Mouse (Mus musculus) ZHBTc4 (cell line): ENCODE results near the gene Ube2n.
A peak's percentile ranks its signal among the peaks of the same experiment; 100 is the strongest.

ENCODE experiments used
- DNase-seq: peaks from one replicate; pipeline ENCODE4 v3.0.0-alpha.2; 2011; ENCODE audit warnings: low read depth, low spot score

Gene Ube2n

DNA sequence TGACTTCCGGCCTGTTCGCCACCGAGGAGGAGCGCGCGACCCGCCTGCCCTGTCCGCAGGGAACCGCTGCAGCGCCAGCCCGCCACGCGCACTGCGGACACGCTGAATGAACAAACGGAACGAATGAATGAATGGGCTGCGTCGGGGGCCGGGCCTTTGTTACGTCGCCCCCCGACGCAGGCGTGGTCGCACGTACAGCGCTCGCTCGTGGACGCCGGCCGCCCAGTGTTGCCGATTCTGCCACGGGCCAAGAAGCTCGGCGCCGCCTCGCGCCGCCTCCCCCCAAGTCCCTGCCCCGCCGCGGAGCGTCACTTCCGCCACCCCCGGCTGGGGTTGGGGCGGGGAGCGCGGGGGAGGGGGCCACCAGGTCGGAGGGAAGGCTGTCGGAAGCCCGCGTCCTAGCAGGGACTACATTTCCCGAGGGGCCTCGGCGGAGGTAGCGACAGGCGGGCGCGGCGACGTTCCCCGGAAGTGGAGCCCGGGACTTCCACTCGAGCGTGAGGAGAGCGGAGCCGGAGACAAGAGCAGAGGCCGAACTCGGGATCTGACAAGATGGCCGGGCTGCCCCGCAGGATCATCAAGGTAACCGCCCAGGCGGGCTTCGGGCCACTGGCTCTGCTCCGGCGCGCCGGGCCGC is at the start of gene Ube2n:
Gene Ube2n (plus strand): TSS at position 490 of the 637 bp plus-strand sequence.
- DNase-seq: peak; percentile 100

DNA sequence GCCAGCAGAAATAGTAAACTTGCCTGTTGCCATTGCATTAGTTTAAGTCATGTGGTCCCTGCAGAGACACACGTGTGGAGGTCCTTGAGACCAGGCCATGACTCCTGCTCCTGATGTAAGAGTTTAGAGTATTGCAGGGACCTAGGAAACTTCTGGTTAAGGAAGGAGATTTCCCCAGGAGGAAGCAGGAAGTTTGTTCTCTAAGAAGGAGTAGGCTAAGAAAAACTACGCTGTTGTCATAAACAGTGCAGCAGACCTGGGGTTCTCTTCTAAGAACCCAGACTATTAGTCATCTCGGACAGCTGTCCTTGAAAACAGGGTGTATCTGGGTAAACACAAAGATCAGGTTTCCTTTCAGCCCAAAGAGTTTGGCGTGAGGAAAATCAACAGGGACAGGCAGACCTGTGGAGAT is 49.5 kb upstream of the Ube2n start:
- DNase-seq: no peak

DNA sequence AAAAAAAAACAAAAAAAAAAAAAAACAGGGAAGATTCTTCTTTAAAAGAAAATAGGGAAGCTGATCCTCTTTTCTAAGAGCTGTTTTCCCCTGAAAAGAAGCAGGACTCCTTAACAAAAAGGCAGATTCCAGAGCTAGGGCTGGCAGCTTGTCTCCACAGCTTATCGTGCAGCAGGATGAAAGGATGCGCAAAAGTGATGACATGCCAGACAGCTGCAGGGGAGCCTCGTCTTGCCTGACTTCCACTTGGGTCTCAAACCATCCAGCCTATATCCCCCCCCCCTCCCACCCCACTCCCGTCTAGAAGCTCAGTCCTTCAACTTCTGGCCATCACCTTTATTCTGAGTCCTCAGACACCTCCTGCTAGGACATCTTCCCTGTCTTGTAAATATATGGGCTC is 46.1 kb upstream of the Ube2n start:
- DNase-seq: no peak

DNA sequence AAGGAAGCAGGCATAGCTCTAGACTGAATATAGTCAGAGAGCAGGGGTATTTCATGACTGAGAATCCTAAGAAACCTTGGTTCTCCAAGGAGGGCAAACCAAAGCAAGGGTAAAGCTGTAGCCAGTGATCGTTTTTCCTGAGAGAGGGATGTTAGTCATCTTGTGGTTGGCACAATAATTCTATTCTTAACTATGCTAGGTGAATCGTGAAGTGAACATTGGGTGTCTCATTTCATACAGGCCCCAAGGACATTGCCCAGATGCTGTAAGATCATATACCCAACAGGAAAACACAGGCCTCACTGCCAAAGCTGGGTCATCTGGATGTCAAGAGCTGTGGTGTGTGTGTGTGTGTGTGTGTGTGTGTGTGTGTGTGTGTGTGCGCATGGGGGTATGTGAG is 43.8 kb upstream of the Ube2n start:
- DNase-seq: no peak

DNA sequence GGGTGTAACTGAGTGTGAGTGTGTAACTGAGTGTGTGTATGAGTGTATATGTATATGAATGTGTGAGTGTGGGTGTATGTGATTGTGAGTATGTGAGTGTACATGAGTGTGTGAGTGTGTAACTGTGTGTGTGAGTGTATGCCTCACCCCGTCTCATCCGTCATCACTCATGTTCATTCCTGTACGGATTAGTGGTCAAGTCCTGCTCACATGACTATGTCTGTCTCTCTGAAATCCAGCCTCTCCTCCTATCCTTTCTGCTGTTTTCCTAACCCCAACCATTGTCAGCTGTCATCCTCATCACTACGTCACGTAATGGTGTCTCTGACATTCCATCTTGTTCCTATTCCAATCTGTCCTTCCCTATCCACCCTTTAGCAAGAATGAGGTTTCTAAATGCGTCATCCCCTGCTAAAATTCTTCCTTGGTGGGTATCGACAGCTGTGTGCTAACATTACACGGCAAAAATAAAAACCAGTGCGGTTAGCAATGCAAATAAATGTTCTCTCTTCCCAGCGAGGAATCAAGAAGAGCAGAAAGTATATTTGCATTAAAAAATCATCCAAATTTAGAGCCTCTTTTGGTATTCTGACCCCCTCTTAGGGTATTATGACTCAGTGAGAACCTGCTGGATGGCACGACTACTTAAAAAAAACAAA is 42.9 kb upstream of the Ube2n start:
- no peak for DNase-seq

DNA sequence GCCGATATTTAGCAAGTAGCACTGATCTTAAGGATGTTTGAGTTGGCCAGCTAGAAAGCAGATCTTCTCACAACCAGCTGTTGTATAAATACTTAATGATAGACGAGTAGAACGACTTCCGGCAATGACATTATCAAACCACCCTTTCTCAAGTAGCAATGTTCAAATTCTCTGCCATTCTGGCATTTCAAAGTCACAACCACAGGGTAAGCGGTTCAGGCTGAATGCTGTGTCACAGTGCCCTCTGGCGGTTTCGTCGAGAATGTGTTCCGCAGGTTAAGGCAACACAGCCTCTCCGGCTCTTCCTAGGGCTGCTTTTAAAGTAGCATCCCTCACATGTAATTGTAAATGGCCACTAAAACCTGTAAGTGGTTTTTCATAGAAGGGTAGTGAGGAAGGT is 39.0 kb upstream of the Ube2n start:
- peak; percentile 88 for DNase-seq

DNA sequence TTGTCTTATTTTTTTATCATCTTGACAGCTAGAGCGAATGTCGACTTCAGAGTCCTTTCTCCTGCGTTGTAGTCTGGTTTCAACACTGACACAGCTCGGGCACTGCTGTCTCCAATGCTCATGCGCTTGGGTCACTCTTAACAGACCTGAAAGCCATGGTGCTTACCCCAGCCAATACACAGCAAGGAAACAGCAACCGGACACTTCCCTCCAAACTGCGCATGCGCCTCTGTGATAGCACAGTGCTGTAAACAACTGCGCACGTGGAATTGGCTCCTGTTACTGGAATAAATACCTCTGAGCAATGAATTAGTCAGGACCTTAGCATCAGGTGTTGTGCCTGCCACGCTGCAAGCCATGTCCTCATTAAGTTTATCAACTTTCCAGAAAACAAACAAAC is 37.4 kb upstream of the Ube2n start:
- DNase-seq: no peak

DNA sequence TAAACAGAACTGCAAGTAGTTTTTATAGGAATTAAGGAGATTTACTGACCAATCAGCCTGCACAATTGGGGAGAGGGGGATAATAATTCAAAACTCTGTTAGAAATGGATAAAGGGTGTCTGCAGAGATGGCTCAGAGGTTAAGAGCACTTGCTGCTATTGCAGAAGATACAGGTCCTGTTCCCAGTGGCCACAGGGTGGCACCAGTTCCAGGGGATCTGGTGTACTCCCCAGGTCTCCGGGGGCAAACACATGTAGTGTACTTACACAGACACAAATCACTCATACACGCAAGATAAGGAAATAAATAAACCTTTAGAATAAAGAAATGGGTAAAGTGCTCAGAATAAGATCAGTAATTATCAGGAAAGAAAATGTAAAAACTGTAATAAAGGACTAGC is 25.3 kb upstream of the Ube2n start:
- peak; percentile 29 for DNase-seq

DNA sequence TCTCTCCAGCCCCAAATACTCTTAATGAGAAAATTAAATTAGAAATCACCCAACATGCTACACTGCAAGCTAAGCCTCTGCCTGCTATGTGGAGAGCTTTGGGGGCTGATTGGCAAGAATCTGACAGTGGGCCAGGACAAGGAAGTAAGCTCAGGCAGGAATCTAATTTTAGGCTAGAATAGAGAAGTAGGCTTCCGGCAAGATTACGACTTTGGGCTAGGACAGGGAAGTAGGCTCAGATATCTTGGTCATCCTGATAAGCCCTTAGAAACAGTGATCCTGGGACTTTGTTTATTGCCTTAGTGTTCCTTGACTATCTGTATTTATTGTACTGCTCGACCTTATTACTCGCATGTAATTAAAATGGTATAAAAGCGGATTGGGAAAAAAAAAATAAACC is 20.7 kb upstream of the Ube2n start:
- DNase-seq: no peak

DNA sequence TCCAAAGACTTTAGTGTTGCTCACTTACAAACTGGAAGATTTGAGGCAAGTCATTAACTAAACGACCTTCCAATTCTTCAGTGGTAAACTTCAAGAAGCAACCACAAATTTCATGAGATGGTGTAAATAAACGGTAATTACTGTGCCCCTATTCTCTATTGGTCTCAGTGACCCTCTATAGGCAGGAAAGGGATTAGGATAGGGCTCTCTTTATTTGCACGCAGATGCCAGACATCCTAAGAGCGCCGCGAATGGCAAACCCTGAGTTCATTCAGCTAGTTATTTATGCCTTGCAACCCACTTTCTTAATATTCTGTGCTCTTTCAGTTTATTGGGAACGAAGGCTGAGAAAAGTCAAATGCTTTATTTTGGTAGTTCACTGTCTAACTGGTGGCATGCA is 13.9 kb upstream of the Ube2n start:
- no peak for DNase-seq

DNA sequence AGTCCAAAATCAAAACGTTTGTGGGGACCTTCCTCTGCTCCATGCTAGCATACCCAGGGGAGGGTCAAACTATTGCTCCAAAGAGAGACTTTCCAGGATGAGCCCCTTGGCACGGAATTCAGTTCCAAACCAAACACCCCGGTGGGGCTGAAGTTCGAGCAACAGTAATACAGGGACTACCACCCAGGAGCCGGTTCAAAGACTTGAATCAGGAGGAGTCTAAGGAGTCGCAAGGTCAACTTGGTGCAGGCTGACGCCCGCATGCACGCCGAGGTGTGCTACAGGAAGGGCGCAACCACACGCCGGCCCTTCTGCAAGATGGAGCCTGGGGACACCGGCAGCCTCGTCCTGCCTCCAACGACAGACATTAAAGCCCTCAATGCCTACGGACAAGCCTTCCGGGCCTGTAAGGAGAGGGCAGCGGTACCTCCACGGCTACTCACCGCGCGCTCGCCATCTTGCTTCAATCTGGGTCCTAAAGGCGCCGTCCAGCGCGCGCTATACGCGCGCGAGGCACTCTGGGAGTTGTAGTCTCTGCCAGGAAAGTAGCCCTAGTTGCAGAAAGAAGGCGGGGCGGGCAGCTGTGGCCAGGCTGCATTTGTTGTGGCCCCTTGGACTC is 13.4 kb upstream of the Ube2n start, which contains the start of gene Mrpl42:
Gene Mrpl42 (minus strand): TSS at position 478 of the 619 bp plus-strand sequence.
- peak; percentile 90 for DNase-seq

DNA sequence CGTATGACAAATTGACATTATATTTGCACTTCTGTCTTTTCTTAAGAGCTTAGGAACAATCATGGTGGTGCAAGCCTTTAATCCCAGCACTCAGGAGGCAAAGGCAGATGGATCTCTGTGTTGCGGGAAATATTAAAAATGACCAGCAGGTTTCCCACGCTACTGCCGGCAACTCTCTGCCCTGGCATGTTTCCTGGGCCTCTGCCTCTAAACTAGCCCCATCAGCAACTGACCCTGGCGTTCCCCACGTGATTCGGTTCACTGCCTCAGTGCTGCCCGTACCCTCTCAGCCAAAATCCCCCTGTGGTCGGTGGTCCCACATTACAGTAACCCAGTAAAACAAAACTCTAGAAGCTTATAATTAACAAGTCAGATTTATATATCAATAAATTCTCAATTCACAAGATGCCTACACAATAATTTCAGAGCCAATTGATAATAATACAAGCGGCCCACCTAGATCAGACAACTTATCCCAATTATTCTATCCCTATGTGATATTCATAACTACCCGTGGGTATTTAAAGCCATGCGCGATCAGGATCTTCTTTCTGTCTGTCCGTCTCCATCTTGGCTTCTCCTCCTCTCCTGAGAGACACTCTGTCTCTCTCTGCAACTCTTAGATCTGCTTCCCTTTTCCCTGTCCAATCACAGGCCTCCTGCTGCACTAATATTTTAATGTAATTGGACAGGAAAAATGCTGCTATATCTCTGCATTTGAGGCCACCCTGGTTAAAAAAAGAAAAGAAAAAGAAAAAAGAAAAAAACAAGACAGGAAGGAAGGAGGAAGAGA is 11.3 kb upstream of the Ube2n start:
- no peak for DNase-seq

DNA sequence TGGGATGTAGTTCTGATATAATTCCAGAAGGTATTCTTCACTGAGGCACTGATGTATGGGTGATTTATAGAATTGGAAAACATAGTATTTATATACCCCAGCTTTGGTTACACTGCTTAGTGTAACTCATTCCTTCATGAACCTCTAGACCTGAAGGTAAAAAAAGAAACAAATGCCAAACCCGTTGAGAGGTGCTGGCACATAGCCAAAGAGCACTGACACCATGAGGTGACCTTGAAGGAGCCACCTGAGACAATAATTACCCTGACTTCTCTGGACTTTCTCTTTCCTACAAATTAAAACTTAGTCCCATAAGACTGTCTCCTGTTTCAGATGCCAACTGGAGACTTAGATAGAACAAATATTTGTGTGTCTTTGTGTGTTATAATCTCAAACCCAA is 10.6 kb upstream of the Ube2n start:
- DNase-seq: no peak

DNA sequence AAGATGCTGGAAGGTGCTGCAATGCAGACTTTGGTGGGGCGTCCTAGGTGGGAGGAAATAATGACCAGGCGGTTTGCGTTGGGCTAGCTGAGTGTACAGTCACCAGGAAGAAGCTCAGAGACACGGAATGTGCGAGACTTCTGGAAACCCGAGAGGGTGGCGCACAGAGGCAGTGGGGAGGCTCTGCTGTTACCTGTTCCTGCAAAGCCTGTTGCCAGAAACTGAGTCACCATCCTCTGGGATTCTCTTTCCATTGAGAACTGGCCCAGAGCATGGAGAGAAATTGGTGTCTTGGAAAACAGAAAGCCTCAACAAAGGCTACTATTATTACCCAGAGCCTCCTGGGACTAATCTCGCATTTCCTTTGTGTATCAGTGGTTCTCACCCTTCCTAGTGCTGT is 6.8 kb upstream of the Ube2n start:
- DNase-seq: no peak

DNA sequence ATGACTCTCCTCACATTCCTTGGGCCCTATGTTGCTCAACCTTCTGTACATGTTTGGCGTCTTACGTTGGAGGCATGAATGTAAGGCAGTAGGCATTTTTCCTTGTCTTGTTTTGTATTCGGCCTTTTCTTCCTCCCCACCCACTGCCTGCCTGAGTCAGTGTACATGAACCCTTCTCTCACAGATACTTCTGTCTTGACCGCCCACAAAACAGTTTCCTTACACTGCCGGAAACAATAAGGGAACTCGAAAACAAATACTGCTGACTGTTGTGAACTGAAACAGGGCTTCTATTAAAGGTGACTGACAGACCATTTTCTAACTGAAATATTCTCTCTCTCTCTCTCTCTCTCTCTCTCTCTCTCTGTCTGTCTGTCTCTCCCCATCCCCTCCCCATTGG is 6.2 kb upstream of the Ube2n start:
- no peak for DNase-seq

DNA sequence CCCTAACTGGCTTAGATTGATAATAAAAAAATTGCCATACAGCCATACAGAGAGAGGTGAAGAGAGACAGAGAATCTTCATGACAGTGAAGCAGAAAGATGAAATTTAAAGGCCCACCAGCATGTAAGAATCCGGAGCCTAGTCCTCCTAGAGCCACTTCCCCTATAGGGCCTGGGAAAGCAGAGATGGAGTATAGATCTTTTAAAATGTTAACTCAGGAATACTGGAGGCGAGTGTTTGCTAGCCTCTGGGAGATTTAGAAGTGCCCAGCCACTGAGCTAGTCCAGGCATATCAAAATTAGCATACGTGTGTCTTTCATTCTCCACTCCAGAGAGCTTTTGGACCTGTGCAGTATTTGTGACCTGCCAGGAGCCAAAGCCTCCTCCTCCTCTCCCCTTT is 5.7 kb upstream of the Ube2n start:
- DNase-seq: no peak

DNA sequence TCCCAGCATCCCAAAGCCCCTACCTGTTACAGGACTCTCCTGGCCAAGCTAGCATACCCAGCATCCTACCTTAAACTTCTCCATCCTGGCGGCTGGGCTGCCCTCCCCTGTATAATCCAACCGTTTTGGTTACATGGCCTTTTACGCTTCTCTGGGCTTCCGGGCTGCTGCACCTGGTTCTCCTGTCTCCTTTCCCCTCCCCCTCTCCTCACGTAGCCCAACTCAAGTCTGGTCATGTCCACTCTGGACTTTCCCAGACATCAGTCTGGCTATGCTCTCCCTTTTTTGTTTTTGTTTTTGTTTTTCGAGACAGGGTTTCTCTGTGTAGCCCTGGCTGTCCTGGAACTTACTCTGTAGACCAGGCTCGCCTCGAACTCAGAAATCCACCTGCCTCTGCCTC is 2.3 kb upstream of the Ube2n start:
- DNase-seq: peak; percentile 39

DNA sequence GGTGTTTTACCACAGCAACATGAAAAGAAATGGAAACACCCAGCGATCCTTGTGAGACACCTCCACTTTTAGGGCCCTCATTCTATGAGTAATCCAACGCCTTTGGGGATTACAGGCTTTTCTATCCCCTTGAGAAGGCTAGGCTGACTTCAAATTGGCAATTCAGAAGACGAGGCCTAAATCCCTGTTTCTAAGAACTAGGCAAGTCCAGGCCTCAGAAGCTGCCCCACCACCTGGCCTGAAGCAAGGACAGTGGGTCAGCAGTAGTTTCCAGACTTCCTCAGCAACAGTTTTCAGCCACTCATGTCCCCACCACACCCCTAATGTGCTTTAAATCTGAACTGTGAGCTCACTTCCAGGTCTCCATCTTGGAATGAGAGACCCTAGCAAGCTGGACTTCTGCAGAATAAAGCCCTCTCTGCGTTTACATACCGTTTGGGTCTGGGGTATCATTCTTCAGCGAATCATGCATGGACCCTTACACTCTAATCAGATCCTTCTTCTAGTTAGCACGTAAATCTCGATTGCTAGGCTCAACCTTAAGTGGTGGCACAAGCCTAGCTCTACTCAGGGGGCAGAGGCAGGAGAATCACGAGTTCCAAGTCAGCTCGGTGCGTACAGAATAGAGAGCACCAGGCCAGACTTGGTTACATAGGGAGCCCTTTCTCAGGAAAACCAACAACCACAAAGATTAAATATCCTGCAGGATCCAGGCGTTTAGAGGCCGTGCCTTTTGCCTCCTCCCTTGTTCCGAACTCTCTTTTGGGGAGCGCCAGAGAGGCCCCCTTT is 983 bp upstream of the Ube2n start:
- DNase-seq: peak; percentile 42

DNA sequence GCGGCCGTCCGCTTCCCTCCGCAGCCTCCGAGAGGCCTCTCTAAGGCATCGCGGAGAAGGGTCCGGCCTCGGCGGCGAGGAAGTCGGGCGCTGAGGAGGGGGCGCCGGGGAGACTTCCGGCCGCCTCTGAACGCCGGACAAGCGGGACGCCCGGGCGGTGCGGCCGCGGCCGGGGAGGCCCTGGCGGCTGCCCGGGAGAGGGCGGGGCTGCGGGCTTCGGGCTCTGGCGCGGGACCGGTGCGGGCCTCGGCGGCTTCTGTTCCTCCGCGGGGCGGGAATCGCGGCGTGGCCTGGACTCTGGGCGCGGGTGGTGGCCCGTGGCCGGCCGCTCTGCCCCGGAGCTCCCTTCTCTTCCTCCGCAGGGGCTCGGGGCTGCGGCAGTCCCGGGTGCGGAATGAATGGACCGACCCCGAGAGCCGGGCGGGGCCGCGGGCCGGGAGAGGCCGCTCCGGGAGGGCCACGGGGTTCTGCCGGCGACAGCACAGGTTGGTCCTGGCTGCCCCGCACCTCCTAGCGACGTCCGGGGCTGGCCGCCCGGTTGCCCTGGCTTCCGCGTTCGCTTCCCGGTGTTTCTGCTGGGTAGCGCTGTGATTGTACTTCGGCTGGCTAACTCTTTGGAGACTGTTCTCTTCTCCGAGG is 467 bp downstream of the Ube2n start:
- DNase-seq: peak; percentile 44

DNA sequence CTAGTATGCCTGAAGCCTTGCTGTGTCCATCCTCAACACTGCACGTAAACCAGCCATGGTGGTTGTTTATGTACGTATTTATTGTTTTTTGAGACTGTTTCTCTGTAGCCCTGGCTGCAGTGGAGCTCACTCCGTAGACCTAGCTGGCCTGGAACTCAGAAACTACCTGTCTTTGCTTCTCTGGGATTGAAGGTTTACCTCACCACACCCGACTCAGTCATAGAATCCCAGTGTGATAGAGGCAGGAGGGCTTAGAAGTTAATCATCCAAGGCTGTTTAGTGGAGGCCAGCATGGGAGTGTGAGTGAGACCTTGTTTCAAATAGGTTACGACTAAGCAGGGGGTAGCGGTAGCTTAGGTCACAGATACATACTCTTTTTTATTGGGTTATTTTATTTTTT is 2.7 kb downstream of the Ube2n start:
- no peak for DNase-seq

DNA sequence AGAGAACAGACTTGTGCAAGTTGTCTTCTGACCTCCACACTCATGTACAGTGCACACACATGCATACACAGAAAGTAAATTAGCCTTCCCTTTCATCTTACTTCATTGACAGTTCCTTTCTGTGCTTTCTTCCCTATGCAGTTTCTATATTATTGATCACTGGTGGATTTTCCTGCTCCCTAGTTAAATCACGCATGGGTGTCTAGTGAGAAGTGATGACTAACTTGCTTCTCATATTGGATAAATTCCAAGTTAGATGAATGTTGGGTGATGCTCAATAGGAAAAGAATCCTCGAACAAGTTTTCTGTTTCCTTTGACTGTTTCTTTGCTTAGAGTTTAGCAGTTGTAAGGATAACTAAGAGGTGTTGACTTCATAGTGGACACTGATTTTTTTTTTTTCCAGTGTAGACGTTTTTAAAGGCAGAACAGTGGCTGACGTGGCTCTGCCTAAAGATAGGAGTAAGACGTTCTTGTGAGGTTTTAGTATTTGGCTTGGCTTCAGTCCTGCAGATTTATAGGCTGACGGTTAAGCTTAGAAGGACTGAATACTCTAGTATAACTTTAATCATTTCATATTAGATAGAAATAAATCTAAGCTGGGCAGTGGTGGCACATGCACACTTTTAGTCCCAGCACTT is 10.2 kb downstream of the Ube2n start:
- no peak for DNase-seq
